Mouse (Mus musculus) erythroblast, embryonic 14.5 days (primary cell): Measurements from ENCODE around the gene Klra7.
"Not testable (repeated sequence)": the region's sequence is repeated elsewhere in the genome, so short reads cannot be mapped to it uniquely, and the experiment has no call there.

ENCODE experiments used
- GATA1 ChIP-seq: IDR thresholded peaks from 2 replicates; pipeline ENCODE4 v1.6.1; 2012; ENCODE audit warnings: low read length, inconsistent platforms, mixed read lengths
- TAL1 ChIP-seq: IDR thresholded peaks from 3 replicates; pipeline ENCODE4 v1.6.1; 2012; ENCODE audit warnings: low read length, inconsistent platforms, mixed read lengths

GRCm38 (mm10) chr6:130193012-130193411 is 40.1 kb downstream of the Klra7 start, which contains the start of gene Klra9:
- not testable (repeated sequence) for TF ChIP-seq TAL1, GATA1
